Mouse (Mus musculus): ENCODE data around the gene Cpm.

The Cpm gene

DNA sequence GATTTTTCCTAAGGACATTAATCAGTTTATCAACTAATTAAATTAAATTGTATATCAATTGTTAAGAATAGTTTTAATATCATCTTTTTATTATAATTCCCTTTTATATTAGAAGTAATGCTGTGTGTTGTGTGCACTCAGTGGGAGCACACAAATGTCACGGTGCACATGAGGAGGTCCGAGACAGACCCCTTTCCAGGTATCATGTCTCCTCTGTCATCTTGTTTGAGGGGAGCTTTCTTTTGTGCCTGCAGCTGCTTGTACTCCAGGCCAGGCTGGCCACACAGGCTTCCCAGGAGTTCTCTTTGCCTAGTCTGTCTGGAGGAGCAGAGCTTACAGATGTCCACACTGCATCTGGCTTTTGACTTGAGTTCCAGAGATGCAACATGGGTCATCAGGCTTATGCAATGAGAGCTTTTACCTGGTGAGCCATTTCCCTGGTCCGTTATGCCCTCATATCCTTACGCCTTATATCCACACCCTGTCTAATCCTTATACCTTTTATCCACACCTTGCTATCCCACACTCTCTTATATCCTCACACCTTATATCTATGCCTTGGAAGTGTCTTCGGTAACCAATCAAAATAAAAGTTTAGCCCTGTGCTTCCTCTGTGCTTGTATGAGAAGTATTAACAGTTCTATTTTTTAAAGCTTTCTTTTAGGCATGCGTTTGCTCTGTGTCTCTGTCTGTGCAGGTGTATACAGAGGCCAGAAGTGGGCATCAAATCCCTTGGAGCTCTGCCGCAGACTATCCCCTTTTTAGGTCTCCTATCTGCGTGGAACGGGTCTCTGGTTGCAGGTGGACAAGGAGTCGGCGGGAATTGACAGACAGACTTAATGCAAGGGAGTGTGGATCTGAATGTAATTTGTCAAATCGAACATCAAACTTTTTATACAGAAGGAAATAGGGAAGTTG is 7.4 kb upstream of the Cpm start:
- DNase-seq: no peak

DNA sequence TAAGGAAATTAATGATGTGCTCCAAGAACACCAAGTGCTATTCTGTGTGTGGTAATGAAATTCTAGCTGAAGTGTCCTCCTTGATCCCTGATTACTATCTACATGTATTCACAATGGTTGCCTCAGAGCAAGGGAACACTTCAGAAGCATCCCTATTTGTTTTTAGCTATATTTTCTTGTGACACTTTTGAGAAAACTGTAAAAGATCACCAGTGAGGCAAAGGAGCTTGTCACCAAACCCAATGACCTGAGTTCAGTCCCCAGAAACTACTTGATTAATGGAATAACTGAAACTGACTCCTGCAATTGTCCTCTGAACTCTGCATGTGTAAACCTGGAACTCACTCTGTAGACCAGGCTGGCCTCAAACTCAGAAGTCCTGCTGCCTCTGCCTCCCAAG is 5.9 kb upstream of the Cpm start:
- no peak for DNase-seq

DNA sequence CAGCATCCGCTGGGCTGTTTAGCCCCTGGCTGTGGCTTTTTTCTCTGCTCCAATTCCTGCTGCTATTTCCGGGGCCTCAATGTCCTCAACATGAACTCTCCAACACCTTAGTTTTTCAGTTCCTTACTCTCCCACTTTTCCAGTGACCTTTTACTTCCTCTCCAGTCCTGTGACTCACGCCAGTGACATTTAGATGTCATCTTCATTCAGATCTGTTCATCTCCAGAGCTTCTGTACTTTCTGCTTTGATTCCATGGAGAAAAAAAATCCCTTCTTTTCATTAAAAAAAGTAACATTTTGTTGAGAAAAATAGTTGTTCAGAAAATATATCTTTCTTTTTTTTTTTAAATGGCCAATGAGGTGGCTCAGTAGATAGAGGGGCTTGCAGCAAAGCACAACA is 5.1 kb upstream of the Cpm start:
- no peak for DNase-seq

DNA sequence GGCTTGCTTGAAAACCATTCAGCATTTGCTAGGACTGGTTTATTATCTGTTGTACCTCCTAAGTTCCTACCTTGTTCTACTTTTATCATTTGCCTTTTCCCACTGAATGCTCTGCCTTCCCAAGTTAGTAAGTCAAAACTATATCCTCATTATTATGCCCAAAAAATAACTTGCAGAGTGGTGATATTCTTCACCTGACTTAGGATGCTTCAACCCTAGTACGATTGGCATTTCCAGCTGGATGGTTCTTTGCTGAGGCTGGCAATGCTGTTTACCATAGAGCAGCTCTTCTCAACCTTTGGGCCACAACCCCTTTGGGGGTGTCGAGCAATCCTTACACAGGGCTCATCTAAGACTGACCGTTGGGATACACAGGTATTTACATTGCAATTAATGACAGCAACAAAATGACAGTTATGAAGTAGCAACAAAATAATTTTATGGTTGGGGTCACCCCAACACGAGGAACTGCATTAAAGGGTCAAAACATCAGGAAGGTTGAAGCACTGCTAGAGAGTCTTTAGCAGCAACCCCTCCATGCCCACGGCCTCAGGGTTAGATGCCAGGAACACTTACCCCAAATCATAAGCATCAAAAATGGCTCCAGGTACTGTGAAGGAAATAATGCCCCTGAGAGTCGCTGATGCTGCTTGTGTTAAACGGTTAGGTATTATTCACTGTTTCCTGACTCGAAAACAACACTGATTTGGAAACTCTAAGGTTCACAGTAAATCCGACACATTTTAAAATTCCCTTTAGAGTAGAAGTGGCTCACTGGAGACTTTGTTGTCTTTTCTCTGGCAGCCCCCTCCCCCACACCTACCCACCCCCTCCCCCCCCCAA is 4.4 kb upstream of the Cpm start:
- no peak for DNase-seq

DNA sequence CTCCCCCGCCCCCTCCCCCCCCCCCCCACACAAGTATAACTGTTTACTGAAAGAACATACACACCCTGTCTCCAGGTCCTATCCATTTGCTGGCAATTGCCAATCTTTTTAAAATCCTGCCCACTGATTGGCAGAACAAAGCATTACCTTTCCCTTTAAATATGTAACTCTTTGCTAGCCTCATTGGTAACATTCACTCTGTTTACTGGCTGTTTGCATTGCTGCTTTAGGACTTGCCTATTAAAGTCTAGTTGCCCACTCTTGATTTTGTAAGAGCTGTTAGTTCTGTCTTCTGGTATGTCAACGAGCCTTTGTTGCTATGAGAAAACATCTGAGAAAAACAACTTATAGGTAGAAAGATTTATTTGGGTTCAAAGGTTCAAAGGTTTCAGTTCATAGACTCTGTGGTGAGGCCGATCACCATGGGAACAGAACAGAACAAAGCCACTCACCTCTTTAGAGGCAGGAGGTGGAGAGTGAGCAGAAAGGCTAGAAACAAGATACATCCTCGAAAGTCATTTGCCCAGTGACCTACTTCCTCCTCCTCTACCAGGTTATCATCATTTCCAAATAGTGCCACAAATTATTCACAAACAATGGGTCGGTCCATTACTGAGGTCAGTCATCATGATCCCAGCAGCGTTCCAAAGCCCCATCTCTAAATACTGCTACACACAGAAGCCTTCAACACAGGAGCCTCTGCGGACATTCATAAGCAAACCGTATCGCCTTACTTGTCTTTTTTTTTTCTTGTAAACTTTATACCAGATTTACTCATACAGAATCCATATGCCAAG is 3.6 kb upstream of the Cpm start:
- DNase-seq: no peak

DNA sequence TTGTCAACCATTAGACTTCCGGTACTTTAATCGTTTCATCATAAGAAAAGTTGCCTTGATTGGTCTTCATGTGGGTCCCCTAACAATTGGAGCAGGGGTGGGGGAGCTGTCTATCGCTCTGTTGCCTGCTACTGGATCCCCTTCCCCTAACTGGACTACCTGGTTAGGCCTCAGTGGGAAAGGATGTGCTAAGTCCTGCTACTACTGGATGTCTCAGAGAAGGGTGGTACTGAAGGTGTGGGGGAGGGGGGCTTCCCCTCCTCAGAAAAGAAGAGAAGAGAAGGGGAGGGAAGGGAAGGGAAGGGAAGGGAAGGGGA is 3.0 kb upstream of the Cpm start:
- no peak for DNase-seq

DNA sequence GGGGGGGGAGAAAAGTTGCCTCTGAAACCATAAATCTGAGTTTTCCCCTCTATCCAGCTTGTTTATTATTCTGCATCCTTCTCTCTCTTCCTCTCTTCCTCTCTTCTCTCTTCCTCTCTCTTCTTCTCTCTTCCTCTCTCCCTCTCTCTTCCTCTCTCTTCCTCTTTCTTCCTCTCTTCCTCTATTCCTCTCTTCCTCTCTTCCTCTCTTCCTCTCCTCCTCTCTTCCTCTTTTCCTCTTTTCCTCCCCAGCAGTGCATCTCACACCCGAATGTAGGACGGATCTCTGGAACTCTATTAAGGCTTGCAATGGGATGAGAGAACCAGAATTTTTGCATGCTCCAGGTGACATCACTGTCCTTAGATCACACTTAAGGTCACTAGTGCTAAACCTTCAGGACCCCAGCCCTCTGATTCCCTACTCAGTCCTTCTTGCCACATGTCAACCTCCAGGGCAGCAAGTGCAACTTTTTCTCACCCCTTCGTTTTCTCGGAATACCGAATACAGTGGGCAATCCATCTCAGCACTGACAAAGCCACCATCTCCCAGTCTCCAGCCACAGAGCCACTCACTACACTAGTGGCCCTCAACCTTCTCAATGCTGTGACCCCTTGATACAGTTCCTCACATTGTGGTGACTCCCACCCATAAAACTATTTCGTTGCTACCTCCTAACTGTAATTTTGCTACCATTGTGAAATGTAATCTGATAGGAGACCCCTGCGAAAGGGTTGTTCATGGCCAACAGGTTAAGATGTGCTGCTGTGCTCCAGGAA is 2.3 kb upstream of the Cpm start:
- no peak for DNase-seq

DNA sequence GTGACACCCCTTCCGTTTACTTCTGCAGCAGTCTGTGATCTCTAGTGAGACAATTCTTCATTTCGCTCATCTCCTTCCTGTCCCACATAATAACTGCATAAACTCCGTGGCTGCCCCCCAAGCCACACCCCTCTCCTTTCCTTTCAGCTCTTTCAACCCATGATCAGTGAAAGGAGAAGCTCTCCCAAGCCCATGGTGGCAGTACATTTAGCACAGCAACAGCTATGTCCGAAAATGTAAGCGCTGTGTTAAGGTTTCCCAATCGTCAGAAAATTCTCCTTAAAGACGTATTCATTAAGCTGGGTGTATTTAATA is 1.7 kb upstream of the Cpm start:
- no peak for DNase-seq

DNA sequence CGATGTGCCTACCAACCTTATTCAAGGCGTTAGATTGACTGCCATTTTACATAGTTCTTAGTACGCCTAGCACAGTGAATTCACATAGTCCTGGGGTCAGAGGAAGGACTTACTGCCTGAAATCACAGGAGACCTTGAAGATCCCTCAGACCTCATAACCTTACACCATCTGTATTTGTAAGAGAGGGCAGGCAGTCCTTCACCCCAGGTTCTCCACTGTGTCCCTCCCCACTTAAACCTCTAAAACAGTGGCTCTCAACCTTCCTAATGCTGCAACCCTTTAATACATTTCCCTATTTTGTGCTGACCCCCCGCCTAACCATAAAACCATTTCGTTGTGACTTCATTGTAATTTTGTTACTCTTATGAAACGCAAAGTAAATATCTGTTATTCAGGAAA is 1.4 kb upstream of the Cpm start:
- no peak for DNase-seq

DNA sequence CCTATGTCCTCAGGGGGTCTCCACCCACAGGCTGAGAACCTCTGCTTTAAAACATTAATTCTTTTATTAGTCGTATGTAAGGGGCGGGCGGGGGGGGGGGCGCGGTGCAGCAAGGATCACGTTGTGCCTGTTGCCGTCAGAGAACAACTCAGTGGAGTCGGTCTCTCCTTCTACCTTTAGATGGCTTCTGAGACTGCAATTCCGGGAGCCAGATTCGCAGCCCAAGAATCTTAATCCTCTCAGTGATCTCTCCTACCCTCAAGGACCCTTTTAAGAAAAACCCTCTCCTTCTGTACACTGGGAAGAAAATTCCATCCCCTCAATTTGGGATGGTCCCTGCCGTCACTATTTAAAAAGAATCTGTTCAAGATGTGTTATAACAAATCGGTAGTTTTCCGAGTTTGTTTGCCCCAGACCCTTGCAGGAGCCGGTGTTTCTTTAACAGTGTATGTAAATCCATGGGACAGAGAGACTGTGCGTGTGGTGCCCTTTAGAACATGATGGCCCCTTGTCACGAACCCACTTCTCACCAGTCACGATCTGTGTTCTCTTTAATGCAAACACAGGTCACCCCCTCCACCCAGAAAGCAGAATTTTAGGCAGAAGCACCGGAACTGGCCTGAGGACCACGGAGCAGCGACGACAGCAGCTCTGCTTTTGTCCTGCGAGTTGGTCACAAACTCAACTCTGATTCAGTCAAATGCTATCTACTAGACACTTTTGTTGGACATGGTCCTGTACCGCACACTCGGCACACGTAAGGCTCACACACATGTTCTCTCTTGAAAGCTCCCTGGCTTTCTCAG is 734 bp upstream of the Cpm start:
- no peak for DNase-seq

DNA sequence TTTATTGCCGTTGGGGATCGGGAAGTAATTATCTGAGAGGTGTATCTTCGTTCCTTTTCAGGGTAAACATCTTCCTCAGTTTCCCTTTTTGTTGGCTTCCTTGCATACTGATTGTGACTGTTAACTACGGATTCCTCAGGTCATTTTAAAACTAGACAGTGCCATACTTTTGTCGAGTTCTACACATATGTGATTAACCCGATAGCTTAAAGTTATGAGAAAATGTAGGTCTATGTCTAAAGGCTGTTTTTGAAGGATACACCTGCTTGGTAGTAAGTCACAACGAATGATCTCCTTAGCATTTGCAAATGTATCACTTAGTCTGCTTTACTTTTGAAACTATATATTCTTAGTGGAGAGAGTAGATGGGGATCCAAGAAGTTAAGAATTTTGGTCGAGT is 876 bp downstream of the Cpm start:
- DNase-seq: no peak

DNA sequence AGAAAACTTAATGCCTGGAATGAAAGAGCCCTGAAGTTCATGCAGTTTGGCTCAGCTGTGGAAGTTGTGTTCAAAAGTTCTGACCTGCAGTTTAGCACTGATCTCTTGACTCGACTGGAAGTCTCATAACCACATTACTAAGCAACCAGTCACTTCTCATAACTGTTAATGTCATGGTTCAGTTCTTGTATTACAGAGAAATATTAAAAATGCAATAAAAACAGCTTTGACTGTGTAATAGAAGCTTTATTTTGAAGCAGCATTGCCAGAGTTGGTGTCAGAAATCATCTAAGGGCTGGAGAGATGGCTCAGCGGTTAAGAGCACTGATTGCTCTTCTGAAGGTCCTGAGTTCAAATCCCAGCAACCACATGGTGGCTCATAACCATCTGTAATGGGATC is 1.5 kb downstream of the Cpm start:
- no peak for DNase-seq

DNA sequence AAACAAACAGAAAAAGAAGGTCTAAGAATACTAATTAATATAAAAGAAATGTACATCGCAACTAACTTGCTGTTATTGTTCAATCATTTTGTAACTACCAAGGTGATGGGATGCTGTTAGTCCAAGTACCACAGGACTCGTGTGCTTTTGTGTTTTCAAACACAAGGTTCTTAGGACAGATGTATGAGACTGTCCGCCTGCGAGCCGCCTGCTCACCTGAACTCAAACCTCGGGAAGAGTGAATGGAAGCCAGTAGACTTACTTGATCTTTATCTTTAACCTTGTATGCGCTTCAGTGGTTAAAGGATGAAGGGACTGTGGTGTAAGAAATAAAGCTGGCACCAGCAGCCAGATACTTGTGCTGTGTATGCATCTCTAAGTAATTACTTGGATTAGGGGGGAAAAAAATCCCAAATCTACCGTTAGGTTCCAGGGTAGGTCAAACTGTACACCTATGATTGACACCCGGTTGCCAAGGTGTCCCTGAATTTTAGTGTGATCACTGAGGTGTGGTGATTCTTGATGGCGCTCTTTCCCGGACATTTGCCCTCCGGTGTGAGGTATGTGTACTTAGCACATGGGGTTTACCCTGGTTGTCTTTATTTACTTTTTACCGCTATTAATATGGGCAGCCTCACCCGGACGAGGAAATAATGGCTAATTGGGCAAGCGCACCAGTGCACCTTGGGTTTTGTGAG is 2.4 kb downstream of the Cpm start:
- DNase-seq: no peak

DNA sequence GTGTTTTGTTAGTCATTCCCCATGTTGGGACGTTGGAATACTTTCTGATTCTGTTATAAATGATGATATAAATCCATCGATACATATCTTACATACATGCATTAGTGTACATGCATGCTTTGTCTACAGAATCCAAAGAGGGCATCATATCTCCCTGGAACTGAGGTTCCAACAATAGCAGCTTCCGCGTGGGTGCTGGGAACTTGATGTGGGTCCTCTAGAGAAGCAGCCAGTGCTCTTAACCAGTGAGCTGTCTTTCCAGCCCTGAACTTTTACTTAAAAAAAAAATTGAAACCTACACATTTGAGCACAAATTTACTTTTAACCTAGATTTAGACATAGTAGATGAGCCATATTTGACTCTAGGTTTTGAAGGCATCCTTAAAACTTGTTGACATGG is 3.1 kb downstream of the Cpm start:
- DNase-seq: no peak

DNA sequence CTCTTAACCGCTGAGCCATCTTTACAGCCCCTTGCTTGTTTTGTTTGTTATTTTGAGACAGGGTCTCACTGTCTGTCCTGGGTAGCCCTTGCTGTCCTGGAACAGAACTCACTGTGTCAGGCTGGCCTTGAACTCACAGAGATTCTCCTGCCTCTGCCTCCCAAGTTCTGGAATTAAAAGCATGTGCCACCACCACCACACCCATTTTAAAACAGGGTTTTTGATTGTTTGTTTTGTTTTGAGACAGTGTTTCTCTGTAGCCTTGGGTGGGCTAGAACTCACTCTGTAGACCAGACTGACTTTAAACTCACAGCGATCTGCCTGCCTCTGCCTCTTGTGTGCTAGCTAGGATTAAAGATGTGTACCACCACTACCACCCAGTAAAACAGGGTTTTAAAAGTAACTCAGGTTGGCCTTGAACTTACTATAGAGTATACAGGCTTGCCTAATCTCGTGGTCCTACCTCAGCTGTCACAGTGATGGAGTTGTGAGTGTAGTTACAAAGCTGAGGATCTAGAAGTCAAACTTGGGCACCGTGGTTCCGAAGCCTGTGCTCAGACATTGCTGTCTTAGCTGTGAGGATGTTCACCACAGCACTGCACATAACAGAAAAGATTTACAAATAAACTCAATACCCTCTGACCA is 4.4 kb downstream of the Cpm start:
- no peak for DNase-seq

DNA sequence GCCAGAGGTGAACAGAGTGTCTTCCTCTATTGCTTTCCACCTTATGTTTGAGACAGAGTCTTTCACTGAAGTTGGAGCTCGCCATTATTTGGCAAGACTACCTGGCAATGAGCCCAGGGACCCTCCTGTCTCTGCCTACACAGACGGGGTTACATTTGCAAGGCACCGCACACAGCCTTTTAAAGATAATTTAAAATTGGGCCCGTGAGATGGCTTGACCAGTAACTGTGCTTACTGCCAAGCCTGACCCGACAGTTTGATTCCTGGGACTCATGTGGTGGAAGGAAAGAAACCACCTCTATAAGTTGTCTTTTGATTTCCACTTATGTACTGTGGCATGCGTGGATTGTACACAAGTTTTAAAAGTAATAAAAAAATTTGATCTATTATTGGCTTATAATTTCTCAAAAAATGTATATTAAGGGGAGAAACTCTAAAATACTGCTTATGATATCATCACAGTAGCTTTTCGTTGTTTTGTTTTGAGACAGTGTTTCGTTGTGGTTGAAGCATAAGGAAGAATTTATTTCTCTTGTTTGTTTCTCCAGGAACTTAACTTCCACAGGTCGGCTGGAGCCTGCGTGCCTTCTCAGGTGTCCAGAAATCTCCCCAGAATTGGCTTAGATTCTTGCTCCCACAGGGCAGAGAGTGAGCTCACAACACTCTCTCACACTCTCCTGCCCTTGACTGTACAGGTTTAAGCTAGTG is 5.2 kb downstream of the Cpm start:
- no peak for DNase-seq

DNA sequence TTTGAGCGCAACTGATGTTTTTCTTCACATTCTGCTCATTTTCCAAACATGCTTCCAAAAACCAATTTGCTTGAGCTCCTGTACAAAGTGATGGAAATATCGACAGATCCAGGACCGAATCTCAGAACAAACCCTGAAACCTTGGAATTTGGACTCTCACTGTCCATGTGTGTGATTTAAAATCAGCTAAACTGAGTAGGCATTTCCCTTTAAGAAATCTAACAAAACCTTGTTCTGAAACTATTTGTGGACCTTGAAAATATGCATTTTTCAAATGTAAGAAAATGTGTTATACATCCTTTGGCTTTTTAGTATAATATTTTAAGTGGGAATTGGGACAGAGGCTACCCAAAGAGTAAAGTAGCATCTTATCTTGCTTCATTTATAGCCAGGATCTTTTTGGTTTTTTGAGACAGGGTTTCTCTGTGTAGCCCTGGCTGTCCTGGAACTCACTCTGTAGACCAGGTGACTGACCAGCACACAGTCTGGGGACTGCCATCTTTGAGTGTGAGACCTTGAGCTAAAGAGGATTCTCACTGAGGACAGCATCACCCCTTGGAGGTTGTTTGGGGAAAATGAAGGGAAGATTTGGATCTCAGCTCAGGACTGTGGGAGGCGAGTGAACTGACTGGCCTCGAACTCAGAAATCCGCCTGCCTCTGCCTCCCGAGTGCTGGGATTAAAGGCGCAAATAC is 5.9 kb downstream of the Cpm start:
- DNase-seq: no peak

DNA sequence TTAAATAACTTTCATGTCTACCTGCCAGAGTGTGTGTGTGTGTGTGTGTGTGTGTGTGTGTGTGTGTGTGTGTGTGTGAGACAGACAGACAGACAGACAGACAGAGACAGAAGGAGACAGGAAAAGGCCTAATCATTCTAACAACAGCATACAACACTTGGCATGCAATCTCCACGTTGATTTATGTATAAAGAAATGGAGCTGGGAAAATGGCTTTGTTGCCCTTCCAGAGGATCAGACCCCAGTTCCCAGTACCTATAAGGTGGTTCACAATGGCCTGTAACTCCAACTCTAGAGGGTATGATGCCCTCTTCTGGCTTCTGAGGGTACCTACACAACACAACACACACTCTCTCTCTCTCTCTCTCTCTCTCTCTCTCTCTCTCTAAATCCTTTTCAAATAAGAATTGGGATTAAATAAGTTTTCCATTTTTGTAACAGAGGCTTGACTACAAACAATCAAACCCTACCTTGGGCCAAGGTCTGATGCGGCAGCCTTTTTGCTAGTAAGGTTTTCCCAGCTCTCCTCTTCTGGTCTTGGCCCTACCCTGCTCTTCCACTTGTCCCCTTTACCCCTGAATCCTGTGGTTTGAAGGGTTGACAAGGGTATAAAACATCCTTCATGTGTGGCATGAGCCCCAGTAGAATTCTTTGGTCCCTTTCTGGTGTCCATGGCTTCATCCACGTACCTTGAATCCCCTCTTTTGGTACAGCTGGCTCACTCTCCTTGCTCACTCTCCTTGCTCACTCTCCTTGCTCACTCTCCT is 6.7 kb downstream of the Cpm start:
- DNase-seq: no peak

Data from kidney, adult 11 months (tissue).